Mouse (Mus musculus) liver, embryonic 11.5 days (tissue): ENCODE data around the gene Oser1. TPM values are rescaled to one million over a fixed set of nuclear protein-coding genes. Genes with fewer than 3 reads are reported as not detected.

Source experiments
- ATAC-seq: fragments of 200-750 bp; cut with Nextera tagmentation; replicated peaks from 2 replicates; pipeline ENCODE4 v1.8.0; 2017; ENCODE audit warnings: moderate number of reproducible peaks, mild to moderate bottlenecking, moderate TSS enrichment, moderate library complexity; ENCODE audit not compliant: low FRiP score
- DNase-seq: peaks from one replicate; pipeline ENCODE4 v3.0.0-alpha.2; 2017; ENCODE audit warnings: low spot score
- H3K27ac ChIP-seq: fragments of 300-500 bp; sonication (generic); 2 replicates; pipeline ENCODE4 v1.5.1; 2014; ENCODE audit warnings: mild to moderate bottlenecking, low read depth, low read length, control low read depth
- H3K27me3 ChIP-seq: fragments of 300-500 bp; sonication (generic); replicated peaks from 2 replicates; pipeline ENCODE4 v1.6.1; 2014; ENCODE audit warnings: low read length, mixed read lengths; ENCODE audit not compliant: control insufficient read depth, insufficient read depth
- H3K36me3 ChIP-seq: fragments of 300-500 bp; sonication (generic); 2 replicates; pipeline ENCODE4 v1.6.1; 2014; ENCODE audit warnings: mild to moderate bottlenecking, low read length, moderate library complexity, mixed read lengths; ENCODE audit not compliant: control insufficient read depth, insufficient read depth
- H3K4me1 ChIP-seq: fragments of 300-500 bp; sonication (generic); replicated peaks from 2 replicates; pipeline ENCODE4 v1.6.1; 2014; ENCODE audit warnings: low read length, mixed read lengths; ENCODE audit not compliant: control insufficient read depth, insufficient read depth
- H3K4me2 ChIP-seq: fragments of 300-500 bp; sonication (generic); 2 replicates; pipeline ENCODE4 v1.6.1; 2014; ENCODE audit warnings: mild to moderate bottlenecking, control low read depth, moderate library complexity
- H3K4me3 ChIP-seq: fragments of 300-500 bp; sonication (generic); 2 replicates; pipeline ENCODE4 v1.5.1; 2014; ENCODE audit warnings: low read depth, low read length, control low read depth
- H3K9ac ChIP-seq: fragments of 300-500 bp; sonication (generic); 2 replicates; pipeline ENCODE4 v1.6.1; 2014; ENCODE audit warnings: low read depth, low read length, control low read depth
- H3K9me3 ChIP-seq: fragments of 300-500 bp; sonication (generic); 2 replicates; pipeline ENCODE4 v1.6.1; 2016; ENCODE audit warnings: low read length, inconsistent platforms, mixed read lengths; ENCODE audit not compliant: control insufficient read depth
- WGBS: fragments of 180-500 bp; shearing (Covaris S2); extraction: QIAGEN DNeasy Blood & Tissue Kit; methylation state at CpG from one replicate; pipeline ENCODE4 v1.1.7; 2014; 5-methylcytosine and 5-hydroxymethylcytosine counted together
- polyA plus RNA-seq: library from polyadenylated mRNA; unstranded; fragments of >200 nt; fragmentation: Nextera tagmentation; extraction: Ambion mirVana; gene quantifications from 2 replicates; pipeline ENCODE4 v1.2.1, GENCODE M21; 2014

Oser1 gene
- polyA plus RNA-seq, 1 experiment from 2014 or later: 61.0 TPM

DNA sequence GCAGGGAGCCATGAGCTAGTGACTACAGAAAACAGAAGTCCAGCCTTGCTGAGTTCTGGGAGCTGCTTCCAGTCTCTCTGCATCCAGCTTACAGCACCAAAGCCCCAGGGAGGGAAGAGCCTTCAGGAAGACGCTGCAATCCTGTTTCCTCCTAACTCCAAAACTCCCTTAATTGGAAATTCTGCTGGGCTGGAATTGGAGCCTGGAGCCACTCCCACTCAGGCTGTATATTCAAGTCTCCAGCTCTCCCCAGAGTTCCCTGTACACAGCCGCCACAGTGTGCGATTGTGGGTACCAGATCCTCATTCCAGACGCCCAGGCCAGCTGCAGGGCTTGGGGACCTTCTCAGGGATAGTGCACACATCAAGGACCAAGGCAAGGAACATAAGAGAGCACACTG is 54.3 kb downstream of the Oser1 start:
- ATAC-seq: no peak
- WGBS: 51% methylated on average over 4 of the region's 4 CpGs
- no peak overlapping the region for H3K9ac ChIP-seq

DNA sequence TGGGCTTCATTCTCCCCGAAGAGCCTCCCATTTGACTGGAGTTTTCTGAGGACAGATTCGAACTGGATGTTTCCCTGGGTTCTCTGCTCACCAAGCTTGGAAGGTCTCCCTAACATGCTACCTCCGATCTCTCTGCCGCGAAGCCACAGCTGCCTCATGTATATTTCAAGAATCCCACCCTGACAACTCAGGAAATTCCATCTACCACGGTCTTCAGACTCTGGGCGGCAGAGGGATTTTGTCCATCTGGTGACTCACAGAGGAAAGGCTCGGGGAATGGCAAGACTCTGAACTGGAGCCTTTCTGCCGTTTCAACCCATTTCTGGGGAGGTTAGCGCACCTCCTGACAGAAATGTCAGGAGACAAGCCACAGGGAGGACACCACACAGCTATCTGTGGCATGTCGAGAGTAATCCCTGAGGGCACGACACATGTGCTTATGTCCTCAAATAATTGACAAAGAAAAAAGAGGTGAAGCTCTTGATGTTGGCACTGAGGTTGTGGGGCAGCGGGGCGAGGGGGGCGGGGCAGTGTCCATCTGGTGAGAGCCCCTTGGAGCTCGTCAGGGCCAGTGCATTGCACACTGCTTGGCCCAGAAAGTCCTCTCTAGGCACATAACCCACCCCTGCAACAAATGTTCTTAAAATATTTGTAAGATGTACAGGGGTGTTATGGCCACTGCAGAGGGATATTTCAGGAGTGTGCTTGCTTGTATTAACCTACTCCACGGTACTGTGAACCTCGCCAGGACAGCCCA is 59.5 kb downstream of the Oser1 start:
- no peaks in the 10 kb centered on the region for H3K9me3 ChIP-seq
- peaks cover 21% of the 10 kb centered on the region for H3K4me1 ChIP-seq
- no peaks in the 10 kb centered on the region for H3K27me3 ChIP-seq
- no peak overlapping the region for H3K4me2 ChIP-seq
- no peak overlapping the region for H3K27ac ChIP-seq
- H3K36me3 ChIP-seq: no peaks in the 10 kb centered on the region
- WGBS: 72% methylated on average over 18 of the region's 18 CpGs
- ATAC-seq: no peak
- DNase-seq: no peak
- no peak overlapping the region for H3K4me3 ChIP-seq
- H3K9ac ChIP-seq: no peak overlapping the region

More for the DNA sequence above, 54.3 kb downstream of the Oser1 start:
- Histone ChIP-seq H3K27me3 (peaks cover 14% of the 10 kb centered on the region), H3K36me3 (no peaks in the 10 kb centered on the region), H3K4me1 (no peaks in the 10 kb centered on the region), H3K27ac (no peak overlapping the region), H3K4me2 (no peak overlapping the region), H3K4me3 (no peak overlapping the region), H3K9me3 (no peaks in the 10 kb centered on the region)
- DNase-seq: no peak

DNA sequence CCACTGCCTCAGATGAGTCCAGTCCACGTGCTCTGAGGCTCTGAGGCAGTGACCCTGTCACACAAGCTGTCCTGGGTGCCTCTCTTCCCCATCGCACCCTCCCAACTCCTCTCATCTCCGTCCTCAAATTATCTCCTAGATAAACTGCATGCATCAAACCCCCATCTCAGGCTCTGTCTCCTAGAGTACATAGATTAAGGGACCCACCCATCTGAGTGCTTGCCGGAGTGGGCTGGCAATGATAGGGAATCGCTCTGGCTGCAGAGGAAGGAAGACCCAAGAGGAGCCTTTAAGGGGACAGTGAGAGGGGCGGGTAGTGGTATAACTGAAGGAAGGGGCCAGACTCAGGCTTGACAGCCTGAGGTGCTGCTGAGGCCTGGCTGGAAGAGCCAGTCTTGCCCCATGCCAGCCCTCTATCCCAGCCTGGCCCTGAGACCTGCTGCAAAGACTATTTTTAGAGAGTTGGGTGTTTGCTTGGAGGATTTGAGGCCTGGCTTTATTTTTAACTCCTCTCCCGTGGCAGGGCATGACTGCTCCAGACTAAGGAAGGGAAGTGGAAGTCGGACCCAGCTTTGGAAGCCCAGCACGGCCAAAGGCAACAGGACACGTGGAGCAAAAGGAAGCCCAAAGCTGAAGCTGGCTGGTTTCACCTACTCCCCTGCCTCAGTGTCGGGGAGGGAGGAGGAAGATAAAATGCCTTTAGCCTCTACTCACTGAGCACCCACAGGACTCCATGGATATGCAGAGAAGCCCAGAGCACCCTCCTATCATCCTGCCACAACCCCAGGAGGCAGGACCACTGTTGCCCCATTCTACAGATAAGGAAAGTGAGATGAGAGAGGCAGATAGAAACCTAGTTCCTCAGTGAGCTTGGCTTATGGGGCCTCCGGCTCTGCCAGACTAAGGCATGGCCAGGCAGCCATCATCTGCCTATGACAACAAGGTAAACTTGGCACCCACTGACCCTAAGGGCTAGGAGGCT is 61.3 kb downstream of the Oser1 start:
- ATAC-seq (peak; percentile 68), DNase-seq (no peak)
- Histone ChIP-seq H3K36me3 (no peaks in the 10 kb centered on the region), H3K27ac (peak overlapping the region; percentile 16; the same call in 1 of the 2 replicates), H3K4me1 (peaks cover 30% of the 10 kb centered on the region), H3K4me2 (peak overlapping the region; percentile 36), H3K9me3 (no peaks in the 10 kb centered on the region), H3K9ac (peak overlapping the region; percentile 32; the same call in 1 of the 2 replicates), H3K27me3 (no peaks in the 10 kb centered on the region), H3K4me3 (no peak overlapping the region)
- 57% methylated on average over 12 of the region's 12 CpGs for WGBS

DNA sequence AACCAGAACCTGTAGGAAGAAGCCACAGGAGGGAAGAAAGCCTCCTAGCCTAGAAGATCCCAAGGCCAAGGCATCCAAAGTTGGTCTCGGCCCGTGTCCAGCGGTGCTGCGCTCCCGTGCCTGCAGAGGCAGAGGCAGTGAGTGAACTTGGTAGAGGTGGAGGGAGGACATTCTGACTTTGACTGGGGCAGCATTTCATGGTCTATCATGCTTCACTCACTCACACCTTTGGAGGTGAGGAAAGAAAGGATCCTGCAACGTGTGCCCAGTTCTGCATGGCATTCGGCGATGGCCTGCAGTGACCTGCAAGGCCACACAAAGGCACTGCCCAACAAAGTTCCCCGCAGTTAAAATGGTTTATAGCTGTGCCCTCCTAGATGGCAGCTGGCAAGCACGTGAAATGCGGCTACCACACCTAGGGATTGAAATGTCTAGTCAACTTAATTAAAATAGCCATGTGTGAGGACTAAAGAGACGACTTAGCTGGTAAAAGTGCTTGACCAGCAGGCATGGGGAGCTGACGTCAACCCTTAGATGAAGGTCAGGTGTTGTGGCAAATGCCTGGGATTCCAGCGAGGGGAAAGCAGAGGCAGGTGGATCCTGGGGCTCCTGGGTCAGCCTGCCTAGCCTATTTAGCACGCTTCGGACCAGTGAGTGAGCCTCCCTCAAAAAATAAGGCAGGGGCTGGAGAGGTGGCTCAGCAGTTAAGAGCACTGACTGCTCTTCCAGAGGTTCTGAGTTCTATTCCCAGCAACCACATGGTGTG is 63.5 kb downstream of the Oser1 start:
- Histone ChIP-seq H3K27me3 (no peaks in the 10 kb centered on the region), H3K4me3 (no peak overlapping the region), H3K9ac (no peak overlapping the region), H3K4me2 (no peak overlapping the region), H3K4me1 (peaks cover 35% of the 10 kb centered on the region), H3K27ac (peak overlapping the region; percentile 15; the same call in 1 of the 2 replicates), H3K9me3 (no peaks in the 10 kb centered on the region), H3K36me3 (no peaks in the 10 kb centered on the region)
- DNase-seq: no peak
- no peak for ATAC-seq
- WGBS: 85% methylated on average over 16 of the region's 16 CpGs

DNA sequence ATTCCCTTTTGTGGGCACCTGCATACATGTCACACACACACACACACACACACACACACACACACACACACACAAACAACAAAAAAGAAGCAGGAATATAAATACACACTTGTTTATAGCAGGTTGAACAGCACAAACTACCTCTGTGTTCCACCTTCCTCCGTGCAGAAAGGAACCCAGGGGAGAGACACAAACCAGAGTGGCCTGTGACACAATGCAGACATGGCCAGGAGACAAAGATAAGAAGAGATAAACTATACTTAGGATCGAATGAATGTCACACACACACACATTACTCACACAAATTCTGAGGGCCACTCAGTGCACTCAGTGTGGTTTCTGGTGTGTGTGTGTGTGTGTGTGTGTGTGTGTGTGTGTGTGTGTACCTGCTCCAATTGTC is 65.2 kb downstream of the Oser1 start:
- H3K9ac ChIP-seq: peak overlapping the region; percentile 41; the same call in 1 of the 2 replicates
- 10% methylated on average over 2 of the region's 2 CpGs for WGBS

DNA sequence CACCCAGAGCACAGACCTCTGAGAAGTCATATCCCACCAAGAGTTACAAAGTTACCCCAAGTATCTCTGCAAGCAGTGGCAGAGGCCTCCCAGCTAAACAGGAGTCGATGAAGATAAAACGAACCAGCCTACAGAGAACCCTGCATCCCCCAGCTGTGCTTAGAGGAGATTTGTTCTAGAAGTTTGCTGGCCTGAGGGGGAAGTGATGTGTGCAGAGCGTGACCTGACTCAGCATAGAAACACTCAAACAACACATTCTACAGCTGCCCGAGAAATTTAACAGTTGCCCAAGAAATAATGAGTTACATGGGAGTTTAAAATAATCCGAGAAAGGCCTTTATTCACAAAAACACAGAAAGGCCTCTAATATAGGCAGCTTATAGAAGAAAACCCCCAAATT is 65.8 kb downstream of the Oser1 start:
- H3K9ac ChIP-seq: 0 out of 2 replicates have a peak overlapping the region, but pooled peaks have one; percentile 10
- H3K27me3 ChIP-seq: no peaks in the 10 kb centered on the region
- ATAC-seq (peak; percentile 75), DNase-seq (no peak)
- H3K4me1 ChIP-seq: peaks cover 36% of the 10 kb centered on the region
- H3K27ac ChIP-seq: peak overlapping the region; percentile 89
- H3K9me3 ChIP-seq: no peaks in the 10 kb centered on the region
- no peak overlapping the region for H3K4me3 ChIP-seq
- H3K36me3 ChIP-seq: no peaks in the 10 kb centered on the region
- WGBS: 52% methylated on average over 5 of the region's 5 CpGs
- peak overlapping the region; percentile 58 for H3K4me2 ChIP-seq

More for the DNA sequence above, 65.2 kb downstream of the Oser1 start:
- Histone ChIP-seq H3K27me3 (no peaks in the 10 kb centered on the region), H3K4me3 (no peak overlapping the region), H3K9me3 (no peaks in the 10 kb centered on the region), H3K27ac (peak overlapping the region; percentile 89), H3K4me1 (peaks cover 38% of the 10 kb centered on the region), H3K36me3 (no peaks in the 10 kb centered on the region), H3K4me2 (peak overlapping the region; percentile 24; the same call in 1 of the 2 replicates)
- ATAC-seq (no peak), DNase-seq (no peak)

DNA sequence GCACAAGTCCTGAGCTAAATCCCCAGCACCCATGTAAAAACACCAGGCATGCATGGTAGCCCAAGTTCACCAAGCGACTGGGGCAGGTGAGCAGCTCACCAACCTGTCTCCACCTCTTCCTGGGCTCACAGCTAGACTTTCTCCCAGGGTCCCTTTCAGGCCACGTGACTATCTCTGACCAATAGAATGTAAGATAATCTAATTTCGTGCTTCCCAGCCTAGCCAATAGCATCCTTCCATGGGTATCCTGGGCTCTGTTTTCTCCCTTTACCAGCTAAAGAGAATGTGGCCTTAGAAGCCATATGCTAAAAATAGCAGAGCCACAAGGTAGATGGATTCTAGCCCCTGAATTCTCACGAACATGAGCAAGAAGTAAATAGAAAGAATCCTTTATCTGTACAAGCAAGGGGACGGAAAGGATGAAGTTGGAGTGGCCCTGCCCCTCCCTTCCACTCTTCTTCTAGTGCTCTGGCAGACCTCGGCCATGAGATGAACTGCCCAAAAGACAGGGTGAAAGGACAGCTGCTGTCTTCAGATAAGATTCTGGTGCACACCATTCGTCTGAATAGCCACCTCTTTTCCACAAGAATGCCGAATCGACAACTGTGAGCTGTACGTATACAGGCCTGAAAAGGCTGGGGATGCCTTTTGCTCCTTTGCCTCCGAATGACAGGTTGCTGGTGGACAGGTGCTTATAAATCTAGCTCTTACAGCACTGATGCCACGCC is 68.2 kb downstream of the Oser1 start:
- Histone ChIP-seq H3K4me2 (peak overlapping the region; percentile 58), H3K9me3 (no peaks in the 10 kb centered on the region), H3K27me3 (no peaks in the 10 kb centered on the region), H3K4me1 (peaks cover 24% of the 10 kb centered on the region), H3K36me3 (no peaks in the 10 kb centered on the region), H3K4me3 (peak overlapping the region; percentile 43), H3K9ac (peak overlapping the region; percentile 45), H3K27ac (peak overlapping the region; percentile 89)
- WGBS: 41% methylated on average over 12 of the region's 12 CpGs
- peak; percentile 85 for ATAC-seq
- no peak for DNase-seq
